Mouse (Mus musculus) limb, embryonic 12.5 days (tissue): ENCODE measurements at regions not wholly inside any gene's neighbourhood (a gene's known extent, or its start where the extent isn't known, plus 50 kb on each side); places are given as distances from the start of the nearest gene placed in this dataset.
A peak's percentile ranks its signal among the peaks of the same experiment; 100 is the strongest.

Experiments
- ATAC-seq: fragments of 200-750 bp; cut with Nextera tagmentation; 2 replicates; pipeline ENCODE4 v1.8.0; 2017; ENCODE audit warnings: low read depth, moderate TSS enrichment; ENCODE audit not compliant: insufficient number of reproducible peaks, insufficient read depth, low FRiP score, low TSS enrichment
- H3K27ac ChIP-seq: fragments of 300-500 bp; sonication (generic); 2 replicates; pipeline ENCODE4 v1.5.1; 2016; ENCODE audit warnings: mild to moderate bottlenecking, moderate library complexity
- H3K27me3 ChIP-seq: fragments of 300-500 bp; sonication (generic); 2 replicates; pipeline ENCODE4 v1.6.1; 2016; ENCODE audit warnings: mild to moderate bottlenecking, moderate library complexity
- H3K36me3 ChIP-seq: fragments of 300-500 bp; sonication (generic); 2 replicates; pipeline ENCODE4 v1.6.1; 2016; ENCODE audit warnings: mild to moderate bottlenecking, moderate library complexity
- H3K4me1 ChIP-seq: fragments of 300-500 bp; sonication (generic); replicated peaks from 2 replicates; pipeline ENCODE4 v1.6.1; 2016
- H3K4me2 ChIP-seq: fragments of 300-500 bp; sonication (generic); 2 replicates; pipeline ENCODE4 v1.6.1; 2016; ENCODE audit warnings: mild to moderate bottlenecking, moderate library complexity
- H3K4me3 ChIP-seq: fragments of 300-500 bp; sonication (generic); replicated peaks from 2 replicates; pipeline ENCODE4 v1.5.1; 2016; ENCODE audit warnings: mild to moderate bottlenecking
- H3K9ac ChIP-seq: fragments of 300-500 bp; sonication (generic); replicated peaks from 2 replicates; pipeline ENCODE4 v1.6.1; 2016; ENCODE audit warnings: mild to moderate bottlenecking, moderate library complexity
- H3K9me3 ChIP-seq: fragments of 300-500 bp; sonication (generic); 2 replicates; pipeline ENCODE4 v1.6.1; 2016; ENCODE audit warnings: mild to moderate bottlenecking, moderate library complexity
- WGBS: fragments of 180-500 bp; shearing (Covaris S2); methylation state at CpG from one replicate; pipeline ENCODE4 v1.1.7; 2016; 5-methylcytosine and 5-hydroxymethylcytosine counted together

DNA sequence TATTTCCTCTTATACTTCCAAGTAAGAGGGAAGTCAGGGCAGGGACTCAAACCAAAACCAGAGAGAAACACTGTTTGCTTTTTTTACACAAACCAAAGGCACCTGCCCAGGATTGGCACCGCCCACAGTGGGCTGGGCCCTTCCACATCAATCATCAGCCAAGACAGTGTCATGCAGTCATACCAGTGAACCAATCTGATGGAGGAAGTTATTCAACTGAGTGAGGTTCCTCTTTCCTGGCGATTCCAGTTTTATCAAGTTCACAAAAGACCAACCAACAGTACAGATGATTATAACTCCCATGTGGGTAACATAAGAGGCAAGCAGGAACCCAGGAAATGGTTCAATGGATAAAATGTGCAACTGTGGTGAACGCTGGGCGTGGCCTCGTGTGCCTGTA lies 254.6 kb upstream of the Hs6st1 start:
- Histone ChIP-seq H3K4me3 (no peak overlapping the region), H3K27ac (no peak overlapping the region), H3K9ac (no peak overlapping the region), H3K36me3 (no peaks in the 10 kb centered on the region), H3K9me3 (no peaks in the 10 kb centered on the region), H3K4me1 (no peaks in the 10 kb centered on the region), H3K27me3 (no peaks in the 10 kb centered on the region), H3K4me2 (no peak overlapping the region)
- 95% methylated on average over 5 of the region's 5 CpGs for WGBS
- ATAC-seq: no peak

DNA sequence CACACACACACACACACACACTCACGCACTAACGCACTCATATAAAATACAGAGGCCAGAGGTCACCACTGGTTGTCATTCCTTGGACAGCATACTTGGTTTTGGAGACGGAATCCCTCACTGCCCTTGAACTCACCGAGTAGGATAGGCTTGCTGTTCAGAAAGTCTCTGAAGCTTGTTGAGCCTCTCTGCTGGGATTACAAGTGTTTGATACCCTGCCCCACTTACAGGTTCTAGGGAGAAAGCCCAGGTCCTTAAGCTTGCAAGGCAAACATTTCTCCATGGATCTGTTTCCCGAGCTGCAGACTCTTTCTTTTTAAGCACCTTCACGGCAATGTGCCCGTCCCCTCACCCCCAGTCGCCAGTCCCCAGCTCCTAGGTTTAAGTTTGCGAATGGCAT lies 254.0 kb upstream of the Hs6st1 start:
- 70% methylated on average over 9 of the region's 9 CpGs for WGBS

DNA sequence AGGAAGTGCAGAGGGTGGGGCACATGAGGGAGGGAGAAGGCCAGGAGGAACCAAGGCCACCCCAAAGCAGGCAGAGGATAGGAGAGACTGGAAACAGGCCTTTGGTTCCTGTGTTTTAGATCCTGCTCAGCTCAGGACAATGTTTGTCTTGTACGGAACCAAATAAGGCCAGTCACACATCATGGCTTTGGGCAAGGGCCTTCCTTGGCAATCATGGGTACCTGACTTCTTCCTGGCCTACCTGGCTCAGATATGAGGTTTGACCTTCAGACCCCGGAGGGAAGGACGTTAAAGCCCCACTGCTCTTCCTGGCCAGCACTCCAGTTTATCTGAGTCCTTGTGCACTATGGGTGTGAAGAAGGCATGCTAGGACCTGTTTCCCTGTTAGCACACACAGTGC lies 253.4 kb upstream of the Hs6st1 start:
- Histone ChIP-seq H3K9ac (no peak overlapping the region), H3K27me3 (no peaks in the 10 kb centered on the region), H3K9me3 (peaks cover 5% of the 10 kb centered on the region; the same call in 1 of the 2 replicates), H3K4me2 (no peak overlapping the region), H3K36me3 (no peaks in the 10 kb centered on the region), H3K27ac (no peak overlapping the region), H3K4me3 (no peak overlapping the region), H3K4me1 (no peaks in the 10 kb centered on the region)
- ATAC-seq: no peak
- 78% methylated on average over 3 of the region's 3 CpGs for WGBS

More for the DNA sequence above, 254.0 kb upstream of the Hs6st1 start:
- no peaks in the 10 kb centered on the region for H3K4me1 ChIP-seq
- H3K4me3 ChIP-seq: no peak overlapping the region
- ATAC-seq: no peak
- H3K27ac ChIP-seq: no peak overlapping the region
- H3K9ac ChIP-seq: no peak overlapping the region
- no peaks in the 10 kb centered on the region for H3K27me3 ChIP-seq
- no peaks in the 10 kb centered on the region for H3K9me3 ChIP-seq
- H3K36me3 ChIP-seq: no peaks in the 10 kb centered on the region
- H3K4me2 ChIP-seq: no peak overlapping the region

GRCm38 (mm10) chr1:35821791-35822190 lies 246.4 kb upstream of the Hs6st1 start:
- Histone ChIP-seq H3K27me3 (no peaks in the 10 kb centered on the region), H3K9ac (no peak overlapping the region), H3K4me2 (no peak overlapping the region), H3K27ac (no peak overlapping the region), H3K4me1 (peaks cover 39% of the 10 kb centered on the region), H3K4me3 (no peak overlapping the region), H3K9me3 (peaks cover 6% of the 10 kb centered on the region; the same call in 1 of the 2 replicates), H3K36me3 (no peaks in the 10 kb centered on the region)
- 89% methylated on average over 6 of the region's 6 CpGs for WGBS
- no peak for ATAC-seq

DNA sequence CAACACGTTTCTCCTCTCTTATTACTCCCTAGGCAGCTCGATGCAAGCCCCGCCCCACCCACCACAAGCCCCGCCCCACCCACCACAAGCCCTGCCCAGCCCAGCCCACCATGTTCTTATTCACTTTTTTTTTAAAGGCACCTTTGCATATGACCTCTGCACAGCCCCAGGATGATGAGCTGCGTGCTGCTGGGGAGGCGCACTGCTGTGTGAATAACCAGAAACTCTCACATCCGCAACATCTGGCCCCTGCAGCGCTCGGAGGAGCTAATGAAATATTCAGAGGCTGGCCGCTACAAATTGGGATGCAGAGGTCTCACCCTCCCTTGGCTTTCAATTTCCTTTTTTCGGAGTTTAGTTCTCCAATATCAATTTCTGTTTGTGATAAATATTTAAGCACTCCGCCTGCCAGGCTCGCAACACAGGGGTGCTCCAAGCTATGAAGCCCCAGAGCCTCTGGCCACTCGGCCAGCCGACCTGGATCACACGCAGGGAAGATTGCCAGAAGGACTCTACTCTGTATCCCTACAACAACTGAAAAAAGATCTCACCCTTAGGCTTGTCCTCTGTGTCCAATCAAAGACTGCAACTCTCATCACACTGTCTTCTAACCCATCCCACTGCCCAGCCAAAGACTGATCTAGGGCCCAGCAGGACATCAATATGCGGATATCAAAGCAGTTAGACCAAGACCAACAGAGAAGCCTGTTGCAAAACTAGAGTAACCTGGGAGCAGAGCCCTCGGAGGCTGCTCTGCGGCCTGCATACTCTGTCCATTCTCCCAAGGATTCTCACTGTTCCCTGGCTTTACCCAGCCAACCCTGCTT lies 245.6 kb upstream of the Hs6st1 start:
- H3K4me2 ChIP-seq: peak overlapping the region; percentile 25; the same call in 1 of the 2 replicates
- H3K27me3 ChIP-seq: no peaks in the 10 kb centered on the region
- H3K9ac ChIP-seq: no peak overlapping the region
- WGBS: 31% methylated on average over 19 of the region's 19 CpGs
- H3K4me1 ChIP-seq: peaks cover 39% of the 10 kb centered on the region
- no peak overlapping the region for H3K4me3 ChIP-seq
- peaks cover 6% of the 10 kb centered on the region; the same call in 1 of the 2 replicates for H3K9me3 ChIP-seq
- no peak for ATAC-seq
- no peak overlapping the region for H3K27ac ChIP-seq
- H3K36me3 ChIP-seq: no peaks in the 10 kb centered on the region

- H3K9ac ChIP-seq: no peak overlapping the region
- 89% methylated on average over 4 of the region's 4 CpGs for WGBS
- no peak overlapping the region for H3K4me3 ChIP-seq
- ATAC-seq: no peak
- H3K27me3 ChIP-seq: no peaks in the 10 kb centered on the region
- peaks cover 39% of the 10 kb centered on the region for H3K4me1 ChIP-seq
- H3K36me3 ChIP-seq: no peaks in the 10 kb centered on the region
- peaks cover 6% of the 10 kb centered on the region; the same call in 1 of the 2 replicates for H3K9me3 ChIP-seq
- peak overlapping the region; percentile 42; the same call in 1 of the 2 replicates for H3K27ac ChIP-seq
- no peak overlapping the region for H3K4me2 ChIP-seq
Observed at GRCm38 (mm10) chr1:35823496-35823895, 244.7 kb upstream of the Hs6st1 start.

DNA sequence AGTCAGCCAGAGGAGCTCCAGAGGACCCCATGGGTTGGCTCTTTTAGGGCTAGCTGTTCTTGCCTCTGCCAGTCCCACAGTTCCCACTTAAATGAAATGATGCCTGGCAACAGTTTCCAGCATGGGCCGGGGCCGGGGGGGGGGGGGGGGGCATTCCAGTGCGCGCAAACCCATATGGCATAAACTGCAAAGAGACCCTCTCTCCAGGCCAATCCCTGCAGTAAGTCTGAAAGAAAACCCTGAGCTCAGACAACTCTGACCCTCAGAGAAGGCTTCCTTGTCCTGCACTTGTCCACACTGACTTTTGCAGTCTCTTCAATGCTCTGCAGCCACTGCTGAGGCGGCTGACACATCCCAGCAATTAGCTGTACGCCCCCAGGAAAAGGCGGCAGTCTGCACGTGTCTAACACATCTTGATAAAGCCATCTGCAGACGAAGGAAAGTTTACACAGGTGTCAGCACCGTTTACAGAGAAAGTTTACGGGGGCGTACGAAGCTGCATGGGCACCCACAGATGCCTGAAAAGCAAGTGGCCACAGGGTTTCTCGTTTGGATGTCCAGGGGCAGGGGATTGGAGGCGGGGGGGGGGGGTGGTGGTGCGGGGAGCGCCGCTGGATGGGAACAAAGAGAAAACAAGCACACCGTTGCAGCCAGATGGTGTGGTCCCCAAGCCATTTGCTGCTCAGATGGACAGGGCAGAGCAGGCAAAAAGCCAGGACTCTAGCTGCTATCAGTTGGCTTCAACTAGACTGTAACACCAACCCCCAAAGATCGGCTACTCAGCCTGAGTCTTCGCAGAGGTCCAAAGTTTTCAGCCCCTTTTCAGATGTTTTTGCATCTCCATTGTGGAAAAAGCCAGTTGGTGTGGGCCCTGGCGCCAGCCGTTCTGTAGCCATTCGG lies 244.0 kb upstream of the Hs6st1 start:
- H3K9me3 ChIP-seq: peaks cover 6% of the 10 kb centered on the region; the same call in 1 of the 2 replicates
- no peak overlapping the region for H3K4me3 ChIP-seq
- peak overlapping the region; percentile 42; the same call in 1 of the 2 replicates for H3K27ac ChIP-seq
- H3K9ac ChIP-seq: no peak overlapping the region
- WGBS: 41% methylated on average over 24 of the region's 24 CpGs
- H3K27me3 ChIP-seq: no peaks in the 10 kb centered on the region
- peaks cover 39% of the 10 kb centered on the region for H3K4me1 ChIP-seq
- H3K36me3 ChIP-seq: no peaks in the 10 kb centered on the region
- ATAC-seq: no peak
- no peak overlapping the region for H3K4me2 ChIP-seq

GRCm38 (mm10) chr1:35825531-35825966 lies 242.7 kb upstream of the Hs6st1 start:
- Histone ChIP-seq H3K9ac (no peak overlapping the region), H3K36me3 (no peaks in the 10 kb centered on the region), H3K27ac (peak overlapping the region; percentile 72; the same call in 1 of the 2 replicates), H3K4me3 (no peak overlapping the region), H3K4me2 (no peak overlapping the region), H3K27me3 (no peaks in the 10 kb centered on the region), H3K4me1 (peaks cover 39% of the 10 kb centered on the region), H3K9me3 (no peaks in the 10 kb centered on the region)
- no peak; the same call in 1 of the 2 replicates for ATAC-seq
- 60% methylated on average over 10 of the region's 10 CpGs for WGBS

DNA sequence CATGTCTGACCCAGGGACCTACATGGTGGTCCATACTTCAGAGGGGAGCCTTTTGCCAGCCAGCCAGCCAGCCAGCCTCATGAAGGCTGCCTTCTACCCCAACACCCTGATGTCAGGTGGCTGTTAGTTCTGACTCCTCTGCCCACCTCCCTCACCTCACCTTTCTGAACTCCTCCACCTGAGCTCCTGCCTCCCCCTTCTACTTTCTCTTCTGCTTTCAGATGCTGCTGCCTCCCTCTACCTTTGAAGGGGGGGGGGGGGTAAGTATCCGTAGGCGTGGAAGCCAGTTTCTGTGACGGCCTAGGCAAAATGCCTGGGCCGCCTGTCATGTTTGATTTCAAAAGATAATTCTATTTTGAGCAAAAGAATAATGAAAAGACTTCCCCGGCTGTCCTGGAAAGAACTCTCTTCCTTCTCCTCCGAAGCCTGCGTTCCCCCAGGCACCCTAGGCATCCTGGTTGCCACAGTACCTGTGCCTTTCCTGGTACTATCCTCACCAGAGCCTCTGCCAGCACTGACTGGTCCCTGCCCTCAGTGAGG lies 241.6 kb upstream of the Hs6st1 start:
- WGBS: 82% methylated on average over 7 of the region's 7 CpGs
- no peak for ATAC-seq

DNA sequence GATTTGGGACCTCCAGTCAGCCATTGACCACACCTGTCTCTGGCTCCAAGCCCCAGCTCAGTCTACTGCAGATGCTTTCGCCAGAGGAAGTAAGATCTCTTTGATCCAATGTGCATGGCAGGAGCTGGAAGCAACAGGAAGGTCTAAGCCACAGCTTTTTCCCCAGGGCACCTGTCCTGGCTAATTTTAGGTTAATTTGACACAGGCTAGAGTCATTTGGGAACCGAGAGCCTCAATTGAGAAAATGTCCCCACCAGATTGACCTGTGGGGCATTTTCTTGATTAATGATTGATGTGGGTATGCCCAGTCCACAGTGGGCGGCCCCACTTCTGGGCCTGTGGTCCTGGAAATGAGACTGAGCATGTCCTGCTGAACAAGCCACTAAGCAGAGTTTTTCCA lies 240.7 kb upstream of the Hs6st1 start:
- H3K4me2 ChIP-seq: no peak overlapping the region
- H3K9me3 ChIP-seq: no peaks in the 10 kb centered on the region
- H3K27me3 ChIP-seq: no peaks in the 10 kb centered on the region
- ATAC-seq: no peak
- H3K9ac ChIP-seq: no peak overlapping the region
- no peak overlapping the region for H3K4me3 ChIP-seq
- no peaks in the 10 kb centered on the region for H3K36me3 ChIP-seq
- H3K4me1 ChIP-seq: peaks cover 32% of the 10 kb centered on the region
- 47% methylated on average over 3 of the region's 3 CpGs for WGBS
- no peak overlapping the region for H3K27ac ChIP-seq

More for the DNA sequence above, 241.6 kb upstream of the Hs6st1 start:
- Histone ChIP-seq H3K4me2 (no peak overlapping the region), H3K4me1 (peaks cover 39% of the 10 kb centered on the region), H3K9ac (no peak overlapping the region), H3K9me3 (no peaks in the 10 kb centered on the region), H3K4me3 (no peak overlapping the region), H3K27me3 (no peaks in the 10 kb centered on the region), H3K36me3 (no peaks in the 10 kb centered on the region), H3K27ac (no peak overlapping the region)

DNA sequence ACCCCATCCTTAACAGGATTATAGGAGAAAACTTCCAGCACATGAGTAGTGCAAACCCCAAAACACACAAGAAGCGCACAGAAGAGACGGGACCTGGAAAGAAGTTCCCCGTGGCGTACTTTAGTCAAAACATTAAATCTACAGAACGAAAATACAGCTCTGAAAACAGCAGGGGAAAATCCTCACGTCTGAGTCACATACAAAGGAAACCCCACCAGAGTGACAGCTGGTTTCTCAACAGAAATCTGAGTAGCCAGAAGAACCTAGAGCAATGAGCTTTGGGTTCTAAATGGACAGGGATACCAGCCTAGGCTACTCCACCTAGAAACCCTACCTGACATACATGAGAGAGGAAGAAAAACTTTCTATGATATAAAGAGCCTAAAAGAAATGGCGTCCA lies 234.0 kb upstream of the Hs6st1 start:
- no peak for ATAC-seq
- Histone ChIP-seq H3K4me1 (no peaks in the 10 kb centered on the region), H3K4me3 (no peak overlapping the region), H3K27ac (no peak overlapping the region), H3K9ac (no peak overlapping the region), H3K4me2 (no peak overlapping the region), H3K9me3 (no peaks in the 10 kb centered on the region), H3K27me3 (no peaks in the 10 kb centered on the region; the same call in 1 of the 2 replicates), H3K36me3 (no peaks in the 10 kb centered on the region)
- 80% methylated on average over 7 of the region's 7 CpGs for WGBS
